Mouse (Mus musculus) embryo, embryonic 11 days (tissue): ENCODE measurements around the gene Aldh1l1.

Experiments used
- DNase-seq: peaks from one replicate; pipeline ENCODE4 v3.0.0-alpha.2; 2015

The Aldh1l1 gene

GRCm38 (mm10) chr6:90509085-90509484 lies 22.9 kb downstream of the Aldh1l1 start:
- no peak for DNase-seq

DNA sequence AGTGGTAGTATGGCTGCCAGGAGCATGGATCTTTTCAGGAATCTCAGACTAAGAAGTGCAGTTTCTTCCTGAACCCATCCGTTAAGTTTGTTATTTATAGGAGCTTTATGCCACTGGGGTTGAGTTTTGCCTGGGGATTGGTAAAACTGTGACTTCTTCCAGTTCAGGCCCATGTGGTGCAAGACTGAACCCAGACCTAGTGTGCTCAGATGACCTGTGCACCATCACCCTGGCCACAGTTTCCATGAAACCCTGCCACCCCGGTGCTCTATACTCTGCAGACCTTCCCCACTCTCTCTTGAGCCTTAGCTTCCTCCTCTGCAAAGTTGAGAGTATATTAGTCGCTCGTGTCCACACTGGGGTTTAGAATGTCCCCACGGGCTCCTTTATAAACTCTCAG lies 26.2 kb downstream of the Aldh1l1 start:
- DNase-seq = no peak

GRCm38 (mm10) chr6:90513074-90513856 lies 27.0 kb downstream of the Aldh1l1 start:
- DNase-seq = no peak

GRCm38 (mm10) chr6:90514369-90514768 lies 28.1 kb downstream of the Aldh1l1 start:
- DNase-seq = no peak

DNA sequence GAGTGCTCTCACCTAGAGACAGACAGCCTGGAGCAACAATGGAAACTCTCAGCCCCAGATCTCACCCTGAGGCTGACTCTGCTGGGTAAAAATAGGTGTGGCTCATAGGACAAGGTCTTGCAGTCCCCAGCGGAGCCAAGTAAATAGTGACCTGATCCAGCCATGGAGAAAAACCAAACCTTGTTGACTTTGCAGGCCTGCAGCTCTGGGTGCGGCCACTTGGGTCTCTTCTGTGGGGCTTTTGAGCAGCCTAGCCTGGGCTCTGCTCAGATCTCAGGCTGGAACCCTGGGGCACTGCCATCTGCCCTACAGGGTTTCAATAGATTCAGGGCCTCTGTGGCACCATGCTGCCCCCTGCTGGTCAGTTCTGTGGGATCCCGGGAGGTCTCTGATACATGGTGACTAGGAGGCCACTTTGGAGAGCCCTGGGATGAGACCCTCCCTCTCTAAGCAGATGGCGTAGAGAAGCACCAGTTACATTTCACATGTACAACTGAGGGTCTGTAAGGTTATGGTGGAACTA lies 28.7 kb downstream of the Aldh1l1 start:
- peak; percentile 82 for DNase-seq

DNA sequence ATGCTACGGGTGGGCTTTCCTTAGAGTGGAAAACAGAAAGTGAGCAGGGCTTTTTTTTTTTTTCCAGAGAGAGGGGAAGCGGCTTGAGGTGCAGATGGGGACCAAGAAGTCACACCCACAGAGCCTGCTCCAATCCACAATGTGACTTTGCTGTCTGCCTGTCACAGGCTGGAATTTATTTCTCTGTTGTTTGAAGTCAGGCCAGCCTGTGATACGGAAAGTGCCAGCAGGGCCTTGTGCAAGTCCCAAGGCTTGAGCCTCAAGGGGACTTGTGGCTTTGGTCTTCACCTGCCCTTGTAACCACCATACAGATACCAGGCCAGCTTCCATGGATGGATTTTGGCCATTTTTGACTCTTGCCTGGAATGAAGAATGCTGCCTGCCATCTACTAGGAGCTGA lies 32.7 kb downstream of the Aldh1l1 start:
- DNase-seq = no peak

GRCm38 (mm10) chr6:90519375-90519774 lies 33.1 kb downstream of the Aldh1l1 start:
- DNase-seq = no peak

- no peak for DNase-seq
Observed at GRCm38 (mm10) chr6:90526406-90526805, 40.2 kb downstream of the Aldh1l1 start.

DNA sequence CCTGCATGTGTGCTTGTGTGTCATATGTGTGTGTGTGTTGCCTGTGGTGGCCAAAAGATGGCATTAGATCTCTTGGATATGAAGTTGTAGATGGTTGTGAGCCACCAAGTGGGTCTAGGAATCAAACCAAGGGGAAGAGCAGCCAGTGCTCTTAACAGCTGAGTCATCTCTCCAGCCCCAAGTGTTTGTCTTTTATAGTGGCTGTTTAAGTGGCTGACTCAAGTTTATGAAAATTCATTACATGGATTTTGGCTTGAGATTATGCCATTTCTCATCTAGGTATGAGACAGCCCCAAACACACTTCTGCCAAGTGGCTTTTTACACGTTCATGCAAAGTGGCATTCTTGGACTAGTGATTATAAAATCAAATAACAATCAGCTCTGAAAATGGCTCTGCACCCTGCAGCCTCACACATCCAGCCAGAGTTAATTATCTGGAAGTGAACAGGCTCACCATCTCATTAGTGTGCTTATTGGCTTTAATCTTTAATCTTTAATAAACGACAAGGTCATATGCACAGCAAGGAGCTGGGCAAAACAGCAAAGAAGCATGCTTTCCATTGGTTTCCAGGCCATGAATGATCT lies 43.3 kb downstream of the Aldh1l1 start:
- DNase-seq = no peak

- no peak for DNase-seq
Observed at GRCm38 (mm10) chr6:90532575-90533190, 46.5 kb downstream of the Aldh1l1 start.

DNA sequence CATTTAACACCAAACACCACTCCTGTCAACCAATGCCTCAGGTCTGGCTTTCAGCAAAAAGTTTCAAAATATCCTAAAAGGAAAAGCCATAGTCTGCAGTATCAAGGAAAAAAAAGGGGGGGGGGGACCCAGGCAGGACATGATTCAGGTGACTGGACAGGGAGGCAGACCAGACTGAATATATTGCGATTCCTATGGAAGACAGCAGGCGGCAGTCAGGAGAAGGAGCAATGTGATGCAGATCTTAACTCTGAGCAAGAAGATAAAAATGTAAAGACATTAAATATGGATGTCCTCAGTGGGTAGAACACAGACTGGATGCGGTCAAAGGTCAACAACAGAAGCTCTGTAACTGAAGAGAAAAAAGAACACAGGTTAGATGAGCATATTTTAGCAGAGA lies 47.3 kb downstream of the Aldh1l1 start:
- DNase-seq = no peak

GRCm38 (mm10) chr6:90534701-90535475 lies 48.7 kb downstream of the Aldh1l1 start:
- DNase-seq = no peak

DNA sequence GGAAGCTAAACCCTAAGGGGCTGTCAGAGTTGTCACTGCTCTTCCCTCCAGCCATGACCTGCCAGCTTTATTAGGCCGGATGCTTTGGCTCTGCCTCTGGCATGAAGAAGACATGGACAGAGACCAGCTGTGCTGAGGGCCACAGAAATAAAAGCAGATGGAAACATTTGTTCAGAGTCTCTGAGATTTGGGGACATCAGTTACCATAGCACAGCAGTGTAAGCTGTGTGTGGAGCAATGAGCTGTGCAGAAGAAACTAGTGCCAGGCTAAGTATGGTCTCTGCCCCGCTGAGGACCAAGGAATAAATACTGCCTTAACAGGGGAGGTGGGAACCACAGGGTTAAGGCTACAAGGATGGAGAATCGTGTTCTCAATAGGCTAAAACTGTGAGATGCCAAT lies 50.6 kb downstream of the Aldh1l1 start:
- DNase-seq = no peak

- DNase-seq = peak; percentile 83
Observed at GRCm38 (mm10) chr6:90537941-90538340, 51.7 kb downstream of the Aldh1l1 start.

DNA sequence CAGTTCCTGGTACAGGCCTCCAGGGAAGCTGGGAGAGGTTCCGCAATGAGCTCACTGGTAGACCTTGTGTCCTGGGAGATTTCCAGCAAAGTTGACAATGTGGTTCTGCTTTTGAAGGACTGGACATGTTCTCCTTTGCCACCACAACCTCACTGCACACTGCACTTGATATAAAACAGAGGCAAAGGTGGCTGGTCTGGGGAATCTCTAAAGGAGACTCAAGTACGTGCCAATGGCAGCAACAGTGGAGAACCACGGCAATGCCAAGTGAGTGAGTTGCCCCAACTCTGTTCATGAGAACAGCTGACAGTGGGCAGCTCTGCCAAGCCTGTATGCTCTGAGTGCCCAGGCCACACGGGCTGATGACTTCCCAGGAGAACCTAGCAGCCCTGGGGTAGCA lies 53.0 kb downstream of the Aldh1l1 start:
- no peak for DNase-seq

DNA sequence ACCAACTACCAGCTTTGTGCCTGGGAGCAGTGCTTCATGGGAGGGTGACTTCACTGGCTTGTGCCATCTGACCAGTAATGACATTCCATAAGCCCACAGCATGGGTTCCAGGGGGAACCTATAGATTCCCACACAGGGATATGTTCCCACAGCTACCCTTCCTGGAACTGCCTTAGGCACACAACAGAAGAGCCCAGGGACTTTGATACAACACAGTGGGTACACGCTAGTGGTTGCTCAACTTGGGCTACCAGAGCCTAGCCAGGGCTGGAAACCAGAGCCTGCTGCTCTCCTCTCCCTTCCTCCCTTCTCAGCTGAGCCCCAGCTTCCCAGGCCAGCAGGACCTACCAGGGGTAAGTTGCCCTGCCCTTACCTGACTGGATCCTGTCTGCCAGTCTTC lies 54.3 kb downstream of the Aldh1l1 start:
- DNase-seq = no peak

DNA sequence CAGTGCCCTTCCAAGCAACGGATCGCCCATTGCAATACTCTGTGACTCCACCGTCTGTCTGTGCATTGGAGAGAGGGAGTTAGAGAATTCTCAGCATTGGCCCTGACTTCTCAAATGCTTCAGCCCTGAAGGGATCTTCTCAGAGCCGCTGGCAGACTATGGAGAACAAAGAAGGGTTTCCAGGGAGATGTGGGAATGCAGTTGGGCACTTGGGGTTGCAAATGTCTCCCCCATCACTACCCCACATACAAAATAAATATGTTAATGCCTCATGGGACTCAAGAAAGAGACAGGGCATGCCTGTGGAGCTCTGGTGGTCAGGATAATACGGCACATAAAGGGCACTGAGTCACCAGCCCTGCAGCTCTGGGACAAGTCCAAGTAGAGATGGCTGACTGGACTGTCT lies 55.1 kb downstream of the Aldh1l1 start:
- peak; percentile 9 for DNase-seq

GRCm38 (mm10) chr6:90544433-90544832 lies 58.2 kb downstream of the Aldh1l1 start:
- DNase-seq = no peak

DNA sequence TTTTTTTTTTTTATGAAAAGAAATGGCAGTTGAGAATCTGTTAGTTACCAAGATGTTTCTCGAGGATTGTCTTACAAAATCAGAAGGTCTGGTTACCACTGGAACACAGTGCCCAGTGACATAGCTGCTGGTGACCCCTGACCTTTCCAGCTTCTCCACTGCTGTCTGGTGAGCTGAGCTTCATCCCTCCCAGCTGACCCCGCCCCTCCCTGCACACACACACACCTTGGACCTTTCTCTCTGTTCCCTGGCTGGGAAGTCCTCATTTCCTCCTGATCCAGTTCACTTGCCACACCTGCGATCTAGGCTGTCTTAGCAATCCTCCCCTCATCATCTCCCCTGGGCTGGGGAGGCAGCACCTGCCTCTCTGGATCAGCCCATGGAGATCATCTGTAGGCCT lies 60.0 kb downstream of the Aldh1l1 start:
- DNase-seq = no peak

- no peak for DNase-seq
Observed at GRCm38 (mm10) chr6:90547041-90547440, 60.8 kb downstream of the Aldh1l1 start.

GRCm38 (mm10) chr6:90550161-90550912 lies 64.1 kb downstream of the Aldh1l1 start:
- DNase-seq = peak; percentile 76

DNA sequence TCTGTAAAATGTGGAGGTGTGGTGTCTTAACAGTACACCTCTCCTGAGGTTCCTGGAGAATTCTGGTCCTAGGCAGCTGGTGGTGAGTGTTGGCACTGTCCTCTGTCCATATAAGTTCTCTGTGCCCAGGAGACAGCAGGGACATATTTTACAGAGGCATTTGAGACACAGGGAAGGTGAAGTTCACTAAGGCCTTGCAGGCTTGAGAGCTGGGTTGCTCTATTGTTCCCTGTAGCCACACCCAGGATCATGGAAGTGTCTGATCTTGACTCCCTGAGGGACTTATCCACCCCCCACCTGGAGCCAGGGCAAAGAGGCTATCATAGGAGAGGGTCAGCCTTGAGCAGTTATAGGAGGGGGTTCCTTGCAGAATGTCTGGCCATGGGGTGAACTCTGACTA lies 65.0 kb downstream of the Aldh1l1 start:
- DNase-seq = no peak
